In the genomic region with DNA sequence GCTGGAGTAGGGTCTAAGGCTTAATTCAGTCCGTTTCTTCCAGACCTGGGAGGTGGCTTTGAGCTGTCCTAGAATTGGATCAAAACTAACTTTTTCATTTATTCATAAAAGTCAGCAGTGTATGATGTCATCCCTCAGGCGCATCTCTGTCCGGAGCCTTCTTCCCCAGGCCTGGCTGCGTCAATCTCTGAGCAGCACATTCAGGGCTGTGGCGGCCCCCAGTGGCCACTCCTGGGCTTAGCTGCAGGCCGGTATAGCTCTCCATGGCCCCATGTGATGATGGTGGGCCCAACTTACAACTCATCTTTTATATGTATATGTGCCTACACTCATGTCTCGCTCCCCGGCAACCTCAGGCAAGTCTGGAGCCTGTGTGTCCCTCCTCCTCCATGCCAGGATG, we compare ENCODE assay signal across 8 mouse cellular contexts. TPM values are rescaled to one million over a fixed set of nuclear protein-coding genes. Genes with fewer than 3 reads are reported as not detected.
DNase-seq lines count a peak whose midpoint lies in the region; ATAC-seq lines count a peak whose summit lies in the region.
"Had no signal": no experiment of that assay in that cellular context is flagged by ENCODE, and none has a peak within 500 bp of the region (broad histone marks: within the 10 kb centered on the region; RNA-seq: fewer than 3 reads in every experiment).

No protein-coding gene starts in this region.

- no peak overlapping the region for H3K4me2 ChIP-seq in hindbrain, embryonic 16.5 days (ENCODE audit: low read length)
- H3K4me2 ChIP-seq: limb, embryonic 15.5 days had no signal

- peak; percentile 70 for DNase-seq in T-cell, adult 2 months (ENCODE audit: low spot score)
- peak; percentile 87 for DNase-seq in cerebellum, postnatal 10 days
- peak; percentile 51 to 61 for DNase-seq in frontal cortex, postnatal 36 days (ENCODE audit: low spot score in 2 of 2)
- DNase-seq in left cerebral cortex, adult 11 months (ENCODE audit: low spot score), result peak; percentile 26
- peak; percentile 19 to 39 for DNase-seq in right cerebral cortex, postnatal 36 days (ENCODE audit: low spot score in 2 of 2)

- H3K36me3 ChIP-seq in hindbrain, embryonic 16.5 days (ENCODE audit: control insufficient read depth, insufficient read depth, low read length), result no peaks in the 10 kb centered on the region
- H3K36me3 ChIP-seq: limb, embryonic 15.5 days had no signal

- H3K27ac ChIP-seq in hindbrain, embryonic 16.5 days (ENCODE audit: low read depth, low read length), result no peak overlapping the region
- H3K27ac ChIP-seq: limb, embryonic 15.5 days had no signal

- 8% methylated on average over 8 of the region's 8 CpGs for WGBS in hindbrain, embryonic 16.5 days

- peak; percentile 88 for ATAC-seq in hindbrain, embryonic 16.5 days
- peak; percentile 88 for ATAC-seq in megakaryocyte, adult 5-6 weeks (ENCODE audit: poor library complexity, severe bottlenecking)

- no peaks in the 10 kb centered on the region for H3K27me3 ChIP-seq in hindbrain, embryonic 16.5 days (replicated peaks; ENCODE audit: control insufficient read depth, insufficient read depth, low read length)
- H3K27me3 ChIP-seq: limb, embryonic 15.5 days had no signal

- H3K4me1 ChIP-seq in hindbrain, embryonic 16.5 days (ENCODE audit: control insufficient read depth, insufficient read depth, low read depth, low read length), result peaks cover 5% of the 10 kb centered on the region; the same call in 1 of the 2 replicates

- no peaks in the 10 kb centered on the region for H3K9me3 ChIP-seq in hindbrain, embryonic 16.5 days (ENCODE audit: control insufficient read depth, low read length)
- H3K9me3 ChIP-seq: limb, embryonic 15.5 days had no signal

- H3K9ac ChIP-seq in hindbrain, embryonic 16.5 days (ENCODE audit: low read depth, low read length), result no peak overlapping the region
- H3K9ac ChIP-seq: limb, embryonic 15.5 days had no signal

- H3K4me3 ChIP-seq in hindbrain, embryonic 16.5 days (ENCODE audit: low read length), result no peak overlapping the region
- H3K4me3 ChIP-seq: limb, embryonic 15.5 days had no signal

RNA-seq across cellular contexts. Expression of a gene that starts 21.0 kb away (rescaled TPM):
- polyA plus RNA-seq in hindbrain, embryonic 16.5 days (2015; fragmentation: Nextera tagmentation; extraction: Ambion mirVana), result not detected in 2 replicates
- not detected in 2 replicates for total RNA-seq in megakaryocyte, adult 5-6 weeks (2015)
- total RNA-seq in megakaryocyte, adult 5-6 weeks (2017), result not detected in 2 replicates
- polyA plus RNA-seq: limb, embryonic 15.5 days had no signal

RNA-seq across cellular contexts. Expression of a gene that starts 47.3 kb away (rescaled TPM):
- 12.5 and 14.6 TPM in 2 replicates for polyA plus RNA-seq in hindbrain, embryonic 16.5 days (2015; fragmentation: Nextera tagmentation; extraction: Ambion mirVana)
- total RNA-seq in megakaryocyte, adult 5-6 weeks (2015), result 57.1 and 60.2 TPM in 2 replicates
- total RNA-seq in megakaryocyte, adult 5-6 weeks (2017), result 71.2 and 88.8 TPM in 2 replicates

Comparison
In these comparisons a context has a peak if more than half of its experiments do, and no peak if none do; other contexts are left out.
1. DNase-seq: peak in every context shown above with its lines; median percentile 87 in cerebellum, postnatal 10 days; 70 in T-cell, adult 2 months; 56 in frontal cortex, postnatal 36 days; 29 in right cerebral cortex, postnatal 36 days; 26 in left cerebral cortex, adult 11 months.